ENCODE assay signal across 8 mouse cellular contexts in the genomic region with DNA sequence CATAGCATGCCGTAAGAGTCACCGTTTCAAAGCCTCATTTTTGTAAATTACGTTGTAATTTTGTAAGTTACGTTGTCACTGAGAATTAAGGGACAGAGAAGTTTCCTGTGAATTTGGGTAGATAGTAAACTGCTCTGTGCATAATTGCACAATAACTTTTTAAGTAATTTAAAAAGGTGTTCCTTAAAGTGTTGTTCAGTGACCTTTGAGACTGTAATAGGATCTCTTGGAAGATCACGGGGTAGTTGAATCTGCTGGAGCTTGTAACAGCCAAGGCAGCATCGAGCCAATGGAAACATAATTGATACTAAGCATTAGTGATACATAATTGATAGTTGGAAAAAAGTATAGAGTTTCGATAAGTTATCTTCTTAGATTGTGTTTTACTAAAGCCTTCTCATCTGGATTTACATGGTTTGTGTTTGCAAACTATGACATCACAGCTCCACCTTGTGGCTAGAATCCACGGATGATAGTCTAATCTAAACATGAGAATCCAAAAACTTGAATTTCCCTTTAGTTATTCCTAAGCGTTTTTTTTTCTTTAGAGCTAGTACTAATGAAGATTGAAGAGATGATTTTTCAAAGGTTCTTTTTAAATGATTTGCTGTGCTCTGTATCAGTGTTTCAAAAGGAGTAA.
A peak's percentile ranks its signal among the peaks of the same experiment; 100 is the strongest.
DNase-seq lines count a peak whose midpoint lies in the region; ATAC-seq lines count a peak whose summit lies in the region.

No protein-coding gene starts in this region.

- no peaks in the 10 kb centered on the region for H3K27me3 ChIP-seq in hindbrain, embryonic 11.5 days (ENCODE audit: control insufficient read depth, insufficient read depth, low read length)
- H3K27me3 ChIP-seq in hindbrain, embryonic 10.5 days (ENCODE audit: insufficient read depth, poor library complexity, severe bottlenecking), result no peaks in the 10 kb centered on the region
- H3K27me3 ChIP-seq in forebrain, embryonic 16.5 days (replicated peaks; ENCODE audit: control insufficient read depth, insufficient read depth, low read length), result no peaks in the 10 kb centered on the region

- H3K9me3 ChIP-seq in hindbrain, embryonic 11.5 days (ENCODE audit: control insufficient read depth, low read length), result no peaks in the 10 kb centered on the region
- H3K9me3 ChIP-seq in hindbrain, embryonic 10.5 days, result no peaks in the 10 kb centered on the region
- no peaks in the 10 kb centered on the region for H3K9me3 ChIP-seq in forebrain, embryonic 16.5 days (ENCODE audit: control insufficient read depth, low read length)

- WGBS in hindbrain, embryonic 11.5 days, result 68% methylated on average over 9 of the region's 9 CpGs
- 71% methylated on average over 9 of the region's 9 CpGs for WGBS in hindbrain, embryonic 10.5 days
- 73% methylated on average over 9 of the region's 9 CpGs for WGBS in forebrain, embryonic 16.5 days

- H3K4me2 ChIP-seq in hindbrain, embryonic 11.5 days (replicated peaks; ENCODE audit: low read depth, low read length), result no peak overlapping the region
- no peak overlapping the region for H3K4me2 ChIP-seq in forebrain, embryonic 16.5 days (ENCODE audit: low read length)

- ATAC-seq in hindbrain, embryonic 11.5 days (ENCODE audit: low FRiP score), result peak; percentile 47; the same call in 1 of the 2 replicates
- ATAC-seq in forebrain, embryonic 16.5 days, result peak; percentile 43; the same call in 1 of the 2 replicates
- ATAC-seq in megakaryocyte-erythroid progenitor cell, adult 5-6 weeks (replicated peaks; ENCODE audit: low FRiP score, low TSS enrichment, poor library complexity, severe bottlenecking), result peak; percentile 77
- no peak for ATAC-seq in monocyte, adult 5-6 weeks (replicated peaks; ENCODE audit: insufficient number of reproducible peaks, low FRiP score, low TSS enrichment, poor library complexity, severe bottlenecking)

- peak; percentile 51 for DNase-seq in hindbrain, embryonic 11.5 days (ENCODE audit: low spot score)
- DNase-seq in hindbrain, embryonic 10.5 days (ENCODE audit: low spot score), result no peak
- DNase-seq in CD4-positive, CD25-positive, alpha-beta regulatory T cell, adult 2 months (ENCODE audit: low read depth, low spot score), result peak; percentile 49
- peak; percentile 41 for DNase-seq in adrenal gland, adult 2 months
- DNase-seq in kidney, postnatal 10 days, result peak; percentile 83

- no peak overlapping the region for H3K27ac ChIP-seq in hindbrain, embryonic 11.5 days (ENCODE audit: low read depth, low read length)
- no peak overlapping the region for H3K27ac ChIP-seq in hindbrain, embryonic 10.5 days
- no peak overlapping the region for H3K27ac ChIP-seq in forebrain, embryonic 16.5 days (ENCODE audit: low read length)

- no peaks in the 10 kb centered on the region for H3K36me3 ChIP-seq in hindbrain, embryonic 11.5 days (ENCODE audit: control insufficient read depth, insufficient read depth, low read length)
- H3K36me3 ChIP-seq in hindbrain, embryonic 10.5 days, result peaks cover 9% of the 10 kb centered on the region
- no peaks in the 10 kb centered on the region for H3K36me3 ChIP-seq in forebrain, embryonic 16.5 days (ENCODE audit: control insufficient read depth, insufficient read depth)

- H3K4me1 ChIP-seq in hindbrain, embryonic 11.5 days (replicated peaks; ENCODE audit: control insufficient read depth, insufficient read depth, low read length), result no peaks in the 10 kb centered on the region
- H3K4me1 ChIP-seq in hindbrain, embryonic 10.5 days (replicated peaks), result no peaks in the 10 kb centered on the region
- no peaks in the 10 kb centered on the region for H3K4me1 ChIP-seq in forebrain, embryonic 16.5 days (replicated peaks; ENCODE audit: control insufficient read depth, insufficient read depth, low read length)

- no peak overlapping the region for H3K9ac ChIP-seq in hindbrain, embryonic 11.5 days (ENCODE audit: low read depth, low read length)
- no peak overlapping the region for H3K9ac ChIP-seq in forebrain, embryonic 16.5 days (replicated peaks; ENCODE audit: low read depth, low read length)

- H3K4me3 ChIP-seq in hindbrain, embryonic 11.5 days (ENCODE audit: low read depth, low read length), result no peak overlapping the region
- H3K4me3 ChIP-seq in hindbrain, embryonic 10.5 days, result no peak overlapping the region
- no peak overlapping the region for H3K4me3 ChIP-seq in forebrain, embryonic 16.5 days (replicated peaks; ENCODE audit: low read length)
